Mouse (Mus musculus) bone marrow, adult 2 months (tissue): Measurements from ENCODE around the gene Mogat2. TPM values are rescaled to one million over a fixed set of nuclear protein-coding genes. Genes with fewer than 3 reads are reported as not detected.

Experiments used
- H3K27ac ChIP-seq: fragments of 200-500 bp; 2 replicates; pipeline ENCODE4 v1.5.1; 2012; ENCODE audit warnings: low read depth, mild to moderate bottlenecking, control low read depth, inconsistent platforms, low read length; ENCODE audit not compliant: control insufficient read depth, poor library complexity, insufficient read depth
- H3K4me1 ChIP-seq: fragments of 200-500 bp; 2 replicates; pipeline ENCODE4 v1.6.1; 2011; ENCODE audit warnings: low read length; ENCODE audit not compliant: control insufficient read depth, insufficient read depth
- H3K4me3 ChIP-seq: fragments of 200-500 bp; replicated peaks from 2 replicates; pipeline ENCODE3; 2011; ENCODE audit warnings: mild to moderate bottlenecking, low read depth, low read length, control low read depth; ENCODE audit not compliant: control insufficient read depth
- CTCF ChIP-seq: fragments of 200-500 bp; IDR thresholded peaks from 2 replicates; pipeline ENCODE4 v1.5.1; 2011; ENCODE audit warnings: low read length, control low read depth; ENCODE audit not compliant: control insufficient read depth, insufficient read depth
- POLR2A ChIP-seq: fragments of 200-500 bp; IDR thresholded peaks from 2 replicates; pipeline ENCODE4 v1.6.1; 2011; ENCODE audit warnings: low read depth, mild to moderate bottlenecking, control low read depth, low read length, borderline replicate concordance; ENCODE audit not compliant: control insufficient read depth
- WGBS: fragments of 180-500 bp; shearing (Covaris S2); methylation state at CpG from one replicate; pipeline ENCODE4 v1.1.7; 2018; 5-methylcytosine and 5-hydroxymethylcytosine counted together
- polyA plus RNA-seq: library from polyadenylated mRNA; stranded (reverse); fragments of >200 nt; gene quantifications from 2 replicates; pipeline ENCODE4 v1.2.4, GENCODE M21; 2011; ENCODE audit warnings: low replicate concordance; ENCODE audit not compliant: missing spikeins, insufficient read depth, insufficient read length

Gene Mogat2
- polyA plus RNA-seq, 1 experiment, result 5.9 TPM

DNA sequence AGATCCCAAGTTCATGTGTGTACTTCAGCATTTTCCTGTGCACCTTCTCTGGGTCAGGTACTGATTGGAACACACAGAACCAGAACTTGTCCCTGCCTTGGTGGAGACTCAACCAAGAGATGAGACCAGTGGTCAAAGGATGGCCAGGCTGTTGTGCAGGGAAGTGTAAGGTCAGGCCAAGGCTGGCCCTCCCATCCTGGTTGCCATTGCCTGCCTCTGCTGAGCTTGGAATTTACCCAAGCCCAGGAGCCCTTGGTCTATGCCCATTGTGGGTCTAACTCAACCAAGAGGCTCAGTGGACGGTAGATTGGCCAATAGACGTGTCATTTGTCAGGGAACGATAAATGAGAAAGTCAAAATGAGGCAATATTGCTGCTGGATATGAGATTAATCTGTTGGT lies 53.0 kb downstream of the Mogat2 start:
- WGBS, result 51% methylated on average over 3 of the region's 3 CpGs
- peaks cover 5% of the 10 kb centered on the region; the same call in 1 of the 2 replicates for H3K4me1 ChIP-seq
- no peak for TF ChIP-seq POLR2A
- TF ChIP-seq CTCF, result no peak
- no peak overlapping the region for H3K4me3 ChIP-seq
- H3K27ac ChIP-seq, result no peak overlapping the region

DNA sequence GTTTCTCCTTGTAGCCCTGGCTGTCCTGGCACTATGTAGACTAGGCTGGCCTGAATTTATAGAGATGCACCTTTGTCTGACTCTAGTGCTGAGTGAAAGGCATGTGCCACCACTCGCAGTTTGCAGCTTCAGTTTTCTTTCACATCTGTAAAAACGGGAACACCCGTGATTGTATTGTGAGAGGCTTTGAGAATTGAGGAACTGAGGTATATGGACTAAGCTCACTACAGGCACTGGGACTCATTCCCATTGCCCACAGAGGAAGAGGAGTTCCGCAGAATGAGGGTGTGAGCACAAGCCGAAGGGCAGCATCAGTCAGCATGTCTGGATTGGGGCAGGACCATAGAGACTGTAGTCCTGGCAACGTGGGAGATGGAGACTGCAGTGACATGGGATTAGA lies 54.7 kb downstream of the Mogat2 start:
- H3K27ac ChIP-seq, result peak overlapping the region; percentile 21; the same call in 1 of the 2 replicates
- 3% methylated on average over 6 of the region's 6 CpGs for WGBS
- no peak overlapping the region for H3K4me3 ChIP-seq
- peaks cover 4% of the 10 kb centered on the region; the same call in 1 of the 2 replicates for H3K4me1 ChIP-seq
- TF ChIP-seq POLR2A (no peak), CTCF (no peak)

DNA sequence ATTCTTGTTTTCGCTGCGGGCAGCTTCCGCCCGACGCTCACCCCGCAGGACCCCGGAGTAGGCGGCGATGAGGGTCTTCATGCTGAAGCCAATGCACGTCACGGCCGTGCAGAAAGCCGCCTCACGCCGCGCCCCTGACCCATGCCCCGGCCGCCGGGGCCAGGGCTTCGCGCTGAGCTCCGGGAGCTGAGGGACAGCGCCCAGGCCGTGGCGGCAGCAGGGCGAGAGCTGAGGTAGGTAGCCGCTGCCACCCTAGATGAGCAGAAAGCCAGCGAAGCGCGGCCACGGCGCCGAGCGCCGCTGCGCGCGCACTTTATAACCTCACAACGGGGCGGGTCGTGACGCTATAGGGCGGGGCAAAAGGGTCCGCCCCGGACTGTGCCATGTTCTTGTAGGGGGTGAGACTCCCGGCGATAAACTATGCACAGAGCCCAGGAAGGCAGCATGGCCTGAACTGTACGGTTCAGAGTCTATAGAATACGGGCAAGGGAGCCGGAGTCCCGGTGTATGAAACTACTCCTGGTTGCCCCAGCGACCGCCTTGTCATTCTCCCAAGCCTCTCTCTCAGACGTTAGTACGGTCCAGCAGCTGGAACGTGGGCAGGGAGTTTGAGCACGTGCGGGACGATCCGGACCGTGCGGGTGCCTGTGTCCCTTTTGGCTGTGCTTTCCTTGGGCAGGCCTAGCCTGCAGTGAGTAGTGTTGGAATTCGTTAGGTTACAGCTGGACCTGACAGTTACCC lies 55.8 kb downstream of the Mogat2 start, which contains the start of gene Dgat2:
Gene Dgat2 (minus strand): TSS at position 288 of the 741 bp plus-strand sequence.
- peaks cover 2% of the 10 kb centered on the region; the same call in 1 of the 2 replicates for H3K4me1 ChIP-seq
- peak within 1 kb of the TSS; percentile 68 for H3K4me3 ChIP-seq
- no peak for TF ChIP-seq CTCF
- TF ChIP-seq POLR2A, result peak; percentile 95; the same call in 1 of the 2 replicates
- H3K27ac ChIP-seq, result peak within 1 kb of the TSS; percentile 81
- under 1% methylated on average over 63 of the region's 63 CpGs for WGBS

DNA sequence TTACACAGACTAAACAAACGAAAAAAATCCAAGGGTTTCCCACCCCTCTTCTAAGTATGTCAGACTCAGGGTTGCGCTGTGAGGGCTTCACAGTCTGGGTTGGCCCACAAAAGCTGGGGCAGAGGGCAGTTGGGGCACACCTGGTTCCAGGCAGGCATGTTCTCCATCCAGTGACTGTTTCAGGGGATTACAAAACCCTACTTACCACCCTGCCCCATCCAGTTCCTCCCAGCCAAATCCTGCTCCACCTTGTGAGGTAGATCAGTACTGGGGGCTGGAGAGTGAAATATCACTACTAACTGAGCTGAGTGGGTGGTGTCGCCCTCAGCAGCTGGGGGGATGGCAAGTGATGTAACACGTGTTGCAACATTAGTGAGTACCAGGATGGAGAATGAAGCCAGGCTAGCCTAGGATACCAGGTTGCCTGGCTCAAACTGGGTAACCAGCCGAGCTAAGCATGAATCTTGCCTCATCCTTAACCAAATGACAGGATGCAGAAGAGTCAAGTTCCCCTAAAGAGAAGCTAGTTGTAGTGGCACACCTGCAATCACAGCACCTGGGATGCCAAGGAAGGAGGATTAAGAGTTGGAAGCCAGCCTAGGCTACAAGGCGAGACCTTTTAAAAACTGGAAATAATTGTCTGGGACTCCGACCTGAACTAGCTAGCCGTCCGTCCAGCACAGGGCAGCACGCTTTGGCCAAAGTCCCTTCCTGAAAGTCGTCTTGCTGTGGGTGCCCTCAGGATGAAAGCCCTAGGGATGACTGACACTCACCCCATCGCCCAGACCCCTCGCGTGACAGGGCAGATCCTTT lies 56.6 kb downstream of the Mogat2 start:
- Histone ChIP-seq H3K4me1 (peaks cover 2% of the 10 kb centered on the region; the same call in 1 of the 2 replicates), H3K4me3 (peak overlapping the region; percentile 68), H3K27ac (peak overlapping the region; percentile 81)
- TF ChIP-seq POLR2A (no peak), CTCF (no peak)
- 20% methylated on average over 14 of the region's 14 CpGs for WGBS

DNA sequence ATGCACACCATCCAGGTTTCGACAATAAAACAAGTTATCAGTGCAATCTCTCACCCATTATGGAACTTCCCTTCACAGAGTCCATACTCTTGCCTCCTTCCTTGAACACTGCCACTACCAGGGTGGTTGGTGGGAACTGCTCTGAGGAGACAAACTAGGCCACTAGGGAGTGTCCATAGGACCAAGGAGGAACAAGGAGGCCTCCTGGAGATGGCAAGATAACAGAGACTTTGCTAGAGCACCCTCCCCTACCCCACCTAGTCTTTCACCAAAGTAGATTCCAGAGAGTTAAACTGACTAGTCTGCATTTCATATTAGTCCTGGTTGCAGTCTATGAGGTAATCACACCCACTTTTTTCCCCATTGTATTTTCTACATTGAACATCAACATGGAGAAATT lies 58.3 kb downstream of the Mogat2 start:
- WGBS, result 52% methylated on average over 1 of the region's 1 CpGs
- H3K4me3 ChIP-seq, result no peak overlapping the region
- no peak overlapping the region for H3K27ac ChIP-seq
- TF ChIP-seq POLR2A (no peak), CTCF (no peak)
- H3K4me1 ChIP-seq, result peaks cover 2% of the 10 kb centered on the region; the same call in 1 of the 2 replicates

DNA sequence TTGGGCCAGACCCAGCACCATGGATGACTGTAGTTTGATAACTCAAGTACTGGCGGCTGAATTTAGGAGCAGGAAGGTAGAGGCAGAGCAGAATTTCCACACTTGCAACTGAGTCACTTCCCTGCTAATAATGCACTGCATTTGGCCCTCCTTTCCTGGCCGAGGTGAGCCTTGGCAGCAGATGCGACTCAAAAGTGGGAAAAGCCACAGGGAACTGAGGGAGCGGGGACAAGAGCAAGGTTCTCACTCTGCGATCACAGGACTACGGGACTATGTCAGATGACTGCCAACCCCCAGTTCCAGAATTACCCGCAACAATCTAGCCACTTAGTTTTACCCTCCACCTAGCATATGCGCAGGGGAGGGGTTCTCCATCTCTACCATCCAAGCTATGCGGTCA lies 59.1 kb downstream of the Mogat2 start:
- 82% methylated on average over 9 of the region's 9 CpGs for WGBS
- TF ChIP-seq POLR2A (no peak), CTCF (no peak)
- Histone ChIP-seq H3K4me1 (peaks cover 2% of the 10 kb centered on the region; the same call in 1 of the 2 replicates), H3K27ac (no peak overlapping the region), H3K4me3 (no peak overlapping the region)

DNA sequence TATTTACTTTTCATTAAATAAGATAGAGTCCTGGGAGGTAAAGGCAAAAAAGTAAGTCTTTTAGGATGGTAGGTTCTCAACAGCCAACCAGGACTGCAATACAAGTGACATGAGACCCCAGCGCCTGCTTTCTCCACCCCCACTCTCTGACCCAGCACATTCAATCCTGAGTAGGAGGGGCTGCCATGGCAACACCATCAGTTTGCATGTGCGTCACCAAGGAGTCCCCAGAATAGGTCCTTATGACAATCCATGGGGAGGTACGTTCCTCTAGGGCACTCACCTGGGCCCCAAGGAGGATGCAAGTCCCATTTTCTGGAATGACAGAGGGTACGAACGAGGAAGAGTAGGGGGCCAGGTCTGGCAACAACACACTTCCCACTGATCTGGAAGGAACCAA lies 61.0 kb downstream of the Mogat2 start:
- no peak overlapping the region for H3K4me3 ChIP-seq
- no peaks in the 10 kb centered on the region; the same call in none of the 2 replicates for H3K4me1 ChIP-seq
- WGBS, result 85% methylated on average over 5 of the region's 5 CpGs
- H3K27ac ChIP-seq, result no peak overlapping the region
- TF ChIP-seq CTCF, result no peak
- TF ChIP-seq POLR2A, result no peak

DNA sequence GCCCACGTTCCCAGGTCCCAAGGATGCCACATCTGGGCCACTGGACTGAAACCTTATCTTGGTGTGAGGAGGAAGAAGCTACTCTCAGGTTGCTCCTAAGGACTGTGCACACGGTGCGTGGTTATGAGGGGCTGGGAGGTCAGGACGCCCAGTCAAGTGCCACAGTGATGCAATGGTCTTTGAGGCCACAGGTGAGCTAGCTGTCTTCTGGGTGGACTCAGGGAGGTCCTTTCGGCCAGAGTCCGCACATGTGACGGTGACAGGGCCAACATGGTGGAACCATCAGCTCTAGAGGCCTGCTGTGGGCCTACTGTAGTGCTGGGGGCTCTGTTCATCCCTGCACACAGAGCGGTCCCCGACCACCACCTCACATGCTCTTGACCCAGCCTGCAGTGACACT lies 62.8 kb downstream of the Mogat2 start:
- TF ChIP-seq POLR2A, result no peak
- TF ChIP-seq CTCF, result no peak
- H3K4me3 ChIP-seq, result no peak overlapping the region
- H3K27ac ChIP-seq, result no peak overlapping the region
- 78% methylated on average over 9 of the region's 9 CpGs for WGBS
- H3K4me1 ChIP-seq, result no peaks in the 10 kb centered on the region; the same call in none of the 2 replicates

DNA sequence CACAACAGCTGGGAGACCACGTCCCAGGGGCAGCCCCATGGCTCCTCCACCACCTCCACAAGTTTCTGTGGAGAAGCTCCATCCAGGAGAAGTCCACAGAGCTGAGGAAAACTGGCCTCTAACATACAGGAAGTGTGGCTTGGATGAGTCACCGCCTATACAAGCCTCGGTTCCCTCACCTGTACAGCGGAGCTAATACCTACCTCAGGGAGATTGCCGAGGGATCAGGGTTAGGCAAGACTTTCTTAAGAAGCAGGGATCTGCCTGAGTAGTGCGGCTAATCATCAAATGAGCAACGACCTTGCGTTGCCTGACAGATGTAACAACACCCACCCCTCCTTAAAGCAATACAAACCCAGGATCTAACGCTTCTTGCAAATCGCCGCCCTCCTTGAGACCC lies 63.3 kb downstream of the Mogat2 start:
- TF ChIP-seq POLR2A (no peak), CTCF (no peak)
- 62% methylated on average over 11 of the region's 11 CpGs for WGBS
- H3K4me3 ChIP-seq, result no peak overlapping the region
- H3K4me1 ChIP-seq, result no peaks in the 10 kb centered on the region; the same call in none of the 2 replicates
- H3K27ac ChIP-seq, result no peak overlapping the region
